Mouse (Mus musculus) intestine, embryonic 16.5 days (tissue): ENCODE data around the gene Emilin3. TPM values are rescaled to one million over a fixed set of nuclear protein-coding genes. Genes with fewer than 3 reads are reported as not detected.

Source experiments
- ATAC-seq: fragments of 200-750 bp; cut with Nextera tagmentation; 2 replicates; pipeline ENCODE4 v1.8.0; 2017; ENCODE audit warnings: moderate TSS enrichment, moderate library complexity
- H3K27ac ChIP-seq: fragments of 300-500 bp; sonication (generic); 2 replicates; pipeline ENCODE4 v1.5.1; 2014; ENCODE audit warnings: mild to moderate bottlenecking, low read length
- H3K27me3 ChIP-seq: fragments of 300-500 bp; sonication (generic); replicated peaks from 2 replicates; pipeline ENCODE4 v1.6.1; 2014; ENCODE audit warnings: low read length, control low read depth, mixed read lengths; ENCODE audit not compliant: control insufficient read depth, insufficient read depth
- H3K36me3 ChIP-seq: fragments of 300-500 bp; sonication (generic); 2 replicates; pipeline ENCODE4 v1.6.1; 2014; ENCODE audit warnings: low read length, control low read depth; ENCODE audit not compliant: control insufficient read depth, insufficient read depth
- H3K4me1 ChIP-seq: fragments of 300-500 bp; sonication (generic); 2 replicates; pipeline ENCODE4 v1.6.1; 2014; ENCODE audit warnings: low read length, control low read depth, mixed read lengths; ENCODE audit not compliant: control insufficient read depth, insufficient read depth
- H3K4me2 ChIP-seq: fragments of 300-500 bp; sonication (generic); 2 replicates; pipeline ENCODE4 v1.6.1; 2014; ENCODE audit warnings: low read depth, low read length, control low read depth
- H3K4me3 ChIP-seq: fragments of 300-500 bp; sonication (generic); 2 replicates; pipeline ENCODE4 v1.5.1; 2014; ENCODE audit warnings: mild to moderate bottlenecking, low read length
- H3K9ac ChIP-seq: fragments of 300-500 bp; sonication (generic); 2 replicates; pipeline ENCODE4 v1.6.1; 2014; ENCODE audit warnings: low read depth, low read length
- H3K9me3 ChIP-seq: fragments of 300-500 bp; sonication (generic); 2 replicates; pipeline ENCODE4 v1.6.1; 2016; ENCODE audit warnings: low read length, control low read depth; ENCODE audit not compliant: control insufficient read depth
- WGBS: fragments of 180-500 bp; shearing (Covaris S2); extraction: QIAGEN DNeasy Blood & Tissue Kit; methylation state at CpG from one replicate; pipeline ENCODE4 v1.1.7; 2014; 5-methylcytosine and 5-hydroxymethylcytosine counted together
- polyA plus RNA-seq: library from polyadenylated mRNA; unstranded; fragments of >200 nt; fragmentation: Nextera tagmentation; extraction: Ambion mirVana; gene quantifications from 2 replicates; pipeline ENCODE4 v1.2.1, GENCODE M21; 2015

The Emilin3 gene
- polyA plus RNA-seq, 1 experiment from 2014 or later: 24.4 TPM

GRCm38 (mm10) chr2:160906101-160906500 is 6.0 kb downstream of the Emilin3 start:
- no peak overlapping the region for H3K4me2 ChIP-seq
- peaks cover 2% of the 10 kb centered on the region; the same call in 1 of the 2 replicates for H3K36me3 ChIP-seq
- H3K9ac ChIP-seq: no peak overlapping the region
- H3K27ac ChIP-seq: no peak overlapping the region
- no peak for ATAC-seq
- no peaks in the 10 kb centered on the region for H3K9me3 ChIP-seq
- 0 out of 2 replicates have a peak, but pooled peaks cover 3% of the 10 kb centered on the region for H3K4me1 ChIP-seq
- 74% methylated on average over 5 of the region's 5 CpGs for WGBS
- peaks cover 6% of the 10 kb centered on the region; the same call in 1 of the 2 replicates for H3K27me3 ChIP-seq
- no peak overlapping the region for H3K4me3 ChIP-seq

GRCm38 (mm10) chr2:160905301-160905700 is 6.8 kb downstream of the Emilin3 start:
- Histone ChIP-seq H3K4me2 (no peak overlapping the region), H3K36me3 (peaks cover 2% of the 10 kb centered on the region; the same call in 1 of the 2 replicates), H3K9me3 (no peaks in the 10 kb centered on the region), H3K4me3 (no peak overlapping the region), H3K4me1 (0 out of 2 replicates have a peak, but pooled peaks cover 3% of the 10 kb centered on the region), H3K27me3 (no peaks in the 10 kb centered on the region; the same call in 1 of the 2 replicates), H3K27ac (no peak overlapping the region), H3K9ac (no peak overlapping the region)
- WGBS: 96% methylated on average over 12 of the region's 12 CpGs
- no peak for ATAC-seq

GRCm38 (mm10) chr2:160901656-160902412 is 10.3 kb downstream of the Emilin3 start:
- Histone ChIP-seq H3K4me1 (0 out of 2 replicates have a peak, but pooled peaks cover 3% of the 10 kb centered on the region), H3K27me3 (no peaks in the 10 kb centered on the region), H3K27ac (no peak overlapping the region), H3K36me3 (no peaks in the 10 kb centered on the region), H3K9ac (no peak overlapping the region), H3K4me3 (no peak overlapping the region), H3K4me2 (no peak overlapping the region), H3K9me3 (no peaks in the 10 kb centered on the region)
- ATAC-seq: peak; percentile 28; the same call in 1 of the 2 replicates
- WGBS: 69% methylated on average over 7 of the region's 7 CpGs

GRCm38 (mm10) chr2:160891697-160892096 is 20.4 kb downstream of the Emilin3 start:
- Histone ChIP-seq H3K4me1 (no peaks in the 10 kb centered on the region), H3K27me3 (no peaks in the 10 kb centered on the region), H3K4me3 (no peak overlapping the region), H3K9me3 (no peaks in the 10 kb centered on the region), H3K27ac (no peak overlapping the region), H3K9ac (no peak overlapping the region), H3K36me3 (0 out of 2 replicates have a peak, but pooled peaks cover 2% of the 10 kb centered on the region), H3K4me2 (no peak overlapping the region)
- 74% methylated on average over 9 of the region's 9 CpGs for WGBS
- ATAC-seq: no peak

GRCm38 (mm10) chr2:160891045-160891444 is 21.1 kb downstream of the Emilin3 start:
- 69% methylated on average over 5 of the region's 5 CpGs for WGBS
- Histone ChIP-seq H3K4me3 (no peak overlapping the region), H3K4me2 (no peak overlapping the region), H3K36me3 (0 out of 2 replicates have a peak, but pooled peaks cover 2% of the 10 kb centered on the region), H3K4me1 (no peaks in the 10 kb centered on the region), H3K27me3 (no peaks in the 10 kb centered on the region), H3K9me3 (no peaks in the 10 kb centered on the region), H3K9ac (no peak overlapping the region), H3K27ac (no peak overlapping the region)
- no peak for ATAC-seq

- H3K36me3 ChIP-seq: no peaks in the 10 kb centered on the region
- no peaks in the 10 kb centered on the region for H3K4me1 ChIP-seq
- under 1% methylated on average over 26 of the region's 26 CpGs for WGBS
- H3K9me3 ChIP-seq: no peaks in the 10 kb centered on the region
- peak overlapping the region; percentile 54 for H3K4me2 ChIP-seq
- H3K9ac ChIP-seq: peak overlapping the region; percentile 63
- H3K27ac ChIP-seq: peak overlapping the region; percentile 81
- H3K27me3 ChIP-seq: no peaks in the 10 kb centered on the region
- peak overlapping the region; percentile 53 for H3K4me3 ChIP-seq
- ATAC-seq: peak; percentile 96
Observed at GRCm38 (mm10) chr2:160887859-160888258, 24.3 kb downstream of the Emilin3 start.

GRCm38 (mm10) chr2:160887284-160887683 is 24.8 kb downstream of the Emilin3 start:
- H3K9ac ChIP-seq: peak overlapping the region; percentile 63
- no peaks in the 10 kb centered on the region for H3K36me3 ChIP-seq
- ATAC-seq: peak; percentile 78
- H3K4me1 ChIP-seq: no peaks in the 10 kb centered on the region
- peak overlapping the region; percentile 81 for H3K27ac ChIP-seq
- H3K27me3 ChIP-seq: no peaks in the 10 kb centered on the region
- no peaks in the 10 kb centered on the region for H3K9me3 ChIP-seq
- 1% methylated on average over 11 of the region's 11 CpGs for WGBS
- H3K4me3 ChIP-seq: peak overlapping the region; percentile 53
- H3K4me2 ChIP-seq: peak overlapping the region; percentile 54

GRCm38 (mm10) chr2:160886221-160886620 is 25.9 kb downstream of the Emilin3 start:
- 69% methylated on average over 3 of the region's 3 CpGs for WGBS
- Histone ChIP-seq H3K27ac (no peak overlapping the region), H3K36me3 (no peaks in the 10 kb centered on the region), H3K4me2 (no peak overlapping the region), H3K27me3 (no peaks in the 10 kb centered on the region), H3K9me3 (no peaks in the 10 kb centered on the region), H3K9ac (no peak overlapping the region), H3K4me1 (no peaks in the 10 kb centered on the region), H3K4me3 (no peak overlapping the region)
- ATAC-seq: no peak

- no peak for ATAC-seq
- WGBS: 38% methylated on average over 2 of the region's 2 CpGs
- no peaks in the 10 kb centered on the region for H3K4me1 ChIP-seq
- no peak overlapping the region for H3K27ac ChIP-seq
- H3K4me2 ChIP-seq: no peak overlapping the region
- no peak overlapping the region for H3K4me3 ChIP-seq
- no peaks in the 10 kb centered on the region for H3K27me3 ChIP-seq
- no peak overlapping the region for H3K9ac ChIP-seq
- no peaks in the 10 kb centered on the region for H3K36me3 ChIP-seq
- H3K9me3 ChIP-seq: no peaks in the 10 kb centered on the region
Observed at GRCm38 (mm10) chr2:160884830-160885229, 27.3 kb downstream of the Emilin3 start.
